Mouse (Mus musculus) lung, embryonic 16.5 days (tissue): Measurements from ENCODE around the gene Cant1. TPM values are rescaled to one million over a fixed set of nuclear protein-coding genes. Genes with fewer than 3 reads are reported as not detected.

Experiments
- ATAC-seq: fragments of 200-750 bp; cut with Nextera tagmentation; 2 replicates; pipeline ENCODE4 v1.8.0; 2017; ENCODE audit warnings: low read depth, mild to moderate bottlenecking, moderate library complexity
- H3K27ac ChIP-seq: fragments of 300-500 bp; sonication (generic); 2 replicates; pipeline ENCODE4 v1.5.1; 2014; ENCODE audit warnings: mild to moderate bottlenecking, control low read depth, low read length
- H3K27me3 ChIP-seq: fragments of 300-500 bp; sonication (generic); 2 replicates; pipeline ENCODE4 v1.6.1; 2014; ENCODE audit warnings: low read depth, low read length, mixed read lengths; ENCODE audit not compliant: control insufficient read depth, insufficient read depth
- H3K36me3 ChIP-seq: fragments of 300-500 bp; sonication (generic); 2 replicates; pipeline ENCODE4 v1.6.1; 2014; ENCODE audit warnings: low read length; ENCODE audit not compliant: control insufficient read depth, insufficient read depth
- H3K4me1 ChIP-seq: fragments of 300-500 bp; sonication (generic); replicated peaks from 2 replicates; pipeline ENCODE4 v1.6.1; 2014; ENCODE audit warnings: low read length, mixed read lengths; ENCODE audit not compliant: control insufficient read depth, insufficient read depth
- H3K4me2 ChIP-seq: fragments of 300-500 bp; sonication (generic); 2 replicates; pipeline ENCODE4 v1.6.1; 2014; ENCODE audit warnings: low read depth, low read length, control low read depth
- H3K4me3 ChIP-seq: fragments of 300-500 bp; sonication (generic); 2 replicates; pipeline ENCODE4 v1.5.1; 2014; ENCODE audit warnings: mild to moderate bottlenecking, low read length, control low read depth
- H3K9ac ChIP-seq: fragments of 300-500 bp; sonication (generic); 2 replicates; pipeline ENCODE4 v1.6.1; 2014; ENCODE audit warnings: low read length, control low read depth
- H3K9me3 ChIP-seq: fragments of 300-500 bp; sonication (generic); 2 replicates; pipeline ENCODE4 v1.6.1; 2016; ENCODE audit warnings: low read length; ENCODE audit not compliant: control insufficient read depth
- WGBS: fragments of 180-500 bp; shearing (Covaris S2); extraction: QIAGEN DNeasy Blood & Tissue Kit; methylation state at CpG from one replicate; pipeline ENCODE4 v1.1.7; 2014; 5-methylcytosine and 5-hydroxymethylcytosine counted together
- polyA plus RNA-seq: library from polyadenylated mRNA; unstranded; fragments of >200 nt; fragmentation: Nextera tagmentation; extraction: Ambion mirVana; gene quantifications from 2 replicates; pipeline ENCODE4 v1.2.1, GENCODE M21; 2015

The Cant1 gene
- polyA plus RNA-seq, 1 experiment from 2014 or later = 26.5 TPM

GRCm38 (mm10) chr11:118360907-118361341 is 58.0 kb downstream of the Cant1 start:
- H3K4me2 ChIP-seq = no peak overlapping the region
- H3K9ac ChIP-seq = no peak overlapping the region
- peak; percentile 21; the same call in 1 of the 2 replicates for ATAC-seq
- no peaks in the 10 kb centered on the region for H3K27me3 ChIP-seq
- no peaks in the 10 kb centered on the region for H3K36me3 ChIP-seq
- WGBS = 25% methylated on average over 10 of the region's 10 CpGs
- H3K27ac ChIP-seq = no peak overlapping the region; the same call in 1 of the 2 replicates
- H3K4me1 ChIP-seq = peaks cover 30% of the 10 kb centered on the region
- no peak overlapping the region for H3K4me3 ChIP-seq
- no peaks in the 10 kb centered on the region for H3K9me3 ChIP-seq

GRCm38 (mm10) chr11:118360491-118360890 is 58.4 kb downstream of the Cant1 start:
- ATAC-seq = peak; percentile 16; the same call in 1 of the 2 replicates
- Histone ChIP-seq H3K27me3 (no peaks in the 10 kb centered on the region), H3K9me3 (no peaks in the 10 kb centered on the region), H3K4me2 (no peak overlapping the region), H3K36me3 (no peaks in the 10 kb centered on the region), H3K4me1 (peaks cover 34% of the 10 kb centered on the region), H3K27ac (no peak overlapping the region; the same call in 1 of the 2 replicates), H3K4me3 (no peak overlapping the region), H3K9ac (no peak overlapping the region)
- WGBS = 44% methylated on average over 7 of the region's 7 CpGs

Other genes with a start within 250 kb of the Cant1 start
- 14.1 and 14.4 TPM in 2 replicates for gene Cyth1, start 170.5 kb downstream of the Cant1 start, polyA plus RNA-seq
- gene Usp36, start 128.8 kb downstream of the Cant1 start, polyA plus RNA-seq = 17.9 and 18.2 TPM in 2 replicates
- gene Cep295nl, start 76.6 kb downstream of the Cant1 start, polyA plus RNA-seq = 0.39 and 0.59 TPM in 2 replicates
- 69.8 and 74.1 TPM in 2 replicates for gene Timp2, start 63.3 kb downstream of the Cant1 start, polyA plus RNA-seq
- 7.3 and 10.4 TPM in 2 replicates for gene Lgals3bp, start 17.0 kb downstream of the Cant1 start, polyA plus RNA-seq
- 8.0 and 8.2 TPM in 2 replicates for gene C1qtnf1, start 9.1 kb upstream of the Cant1 start, polyA plus RNA-seq
- 7.2 and 7.9 TPM in 2 replicates for gene Engase, start 57.7 kb upstream of the Cant1 start, polyA plus RNA-seq